Mouse (Mus musculus): ENCODE measurements around the gene Depdc5. TPM values are rescaled to one million over a fixed set of nuclear protein-coding genes. Genes with fewer than 3 reads are reported as not detected.

Gene Depdc5
- total RNA-seq (2023): 47.9 TPM

DNA sequence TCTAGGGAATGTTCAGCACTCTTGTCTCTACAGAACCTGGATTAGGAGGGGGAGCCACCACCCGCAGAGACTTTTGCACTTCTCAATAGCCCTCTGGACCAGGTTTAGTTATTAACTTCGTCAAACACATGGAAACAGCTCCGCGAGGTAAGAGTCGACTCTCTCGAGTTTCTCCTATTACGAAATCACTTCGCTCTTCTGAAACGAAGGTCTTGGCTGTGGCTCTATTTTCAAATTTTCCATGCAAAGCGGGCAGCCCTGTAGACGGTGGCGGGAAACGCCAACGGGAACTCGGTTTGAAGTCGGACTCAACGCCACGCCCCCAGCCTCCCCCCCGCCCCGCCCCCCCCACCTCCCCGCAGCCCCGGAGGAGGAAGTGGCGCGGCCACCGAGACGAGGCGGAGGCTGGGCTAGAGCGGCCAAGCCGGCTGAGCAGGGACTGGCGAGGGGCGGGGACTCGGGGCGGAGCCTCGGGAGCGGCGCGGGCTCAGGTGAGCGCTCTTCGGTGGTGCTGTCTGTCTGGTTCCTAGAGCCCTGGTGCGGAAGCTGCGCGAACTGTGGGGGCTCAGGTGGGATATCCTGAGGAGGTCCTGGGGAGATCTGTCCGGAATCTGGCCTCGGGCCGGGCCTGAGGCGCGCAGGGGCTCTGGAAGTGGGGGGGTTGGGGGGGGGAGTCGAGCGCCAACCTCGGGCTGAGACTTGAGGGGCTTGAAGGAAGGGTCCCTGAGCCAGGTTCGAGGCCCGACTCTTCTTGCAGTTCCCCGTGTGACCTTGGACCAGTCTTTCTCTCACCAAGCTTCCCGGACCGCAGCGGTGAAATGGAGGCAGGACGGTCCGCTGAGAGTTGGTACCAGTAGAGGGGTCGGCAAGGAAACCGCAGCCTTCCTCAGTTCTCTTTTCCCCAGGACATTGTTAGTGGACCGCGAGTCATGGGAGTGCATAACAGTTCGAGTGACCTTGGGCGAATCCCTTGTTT is at the start of gene Depdc5:
Gene Depdc5, plus strand, starts transcription at position 449 of the 976 bp plus-strand sequence.

DNA sequence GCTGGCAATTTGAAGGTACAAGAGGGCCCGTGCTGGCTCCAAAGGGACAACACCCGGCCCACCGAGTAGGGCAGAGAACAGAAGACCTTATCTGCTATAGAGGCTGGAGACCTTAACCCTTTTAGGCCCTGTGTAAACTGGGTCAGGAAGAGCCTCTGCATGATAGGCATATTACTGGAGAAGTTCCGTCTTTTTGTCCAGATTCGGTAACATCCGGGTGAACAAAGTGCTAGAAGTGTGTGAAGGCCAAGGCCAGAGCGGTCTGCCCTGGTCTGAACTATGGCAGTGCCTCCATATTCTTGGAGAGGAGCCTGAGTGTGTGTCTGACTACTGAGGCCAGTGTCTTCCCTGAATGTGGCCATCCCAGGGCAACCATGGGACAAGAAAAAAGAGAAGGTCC is 36.5 kb upstream of the Depdc5 start, which contains the start of gene Gm20671:
Gene Gm20671, minus strand, starts transcription at position 101 of the 400 bp plus-strand sequence.

DNA sequence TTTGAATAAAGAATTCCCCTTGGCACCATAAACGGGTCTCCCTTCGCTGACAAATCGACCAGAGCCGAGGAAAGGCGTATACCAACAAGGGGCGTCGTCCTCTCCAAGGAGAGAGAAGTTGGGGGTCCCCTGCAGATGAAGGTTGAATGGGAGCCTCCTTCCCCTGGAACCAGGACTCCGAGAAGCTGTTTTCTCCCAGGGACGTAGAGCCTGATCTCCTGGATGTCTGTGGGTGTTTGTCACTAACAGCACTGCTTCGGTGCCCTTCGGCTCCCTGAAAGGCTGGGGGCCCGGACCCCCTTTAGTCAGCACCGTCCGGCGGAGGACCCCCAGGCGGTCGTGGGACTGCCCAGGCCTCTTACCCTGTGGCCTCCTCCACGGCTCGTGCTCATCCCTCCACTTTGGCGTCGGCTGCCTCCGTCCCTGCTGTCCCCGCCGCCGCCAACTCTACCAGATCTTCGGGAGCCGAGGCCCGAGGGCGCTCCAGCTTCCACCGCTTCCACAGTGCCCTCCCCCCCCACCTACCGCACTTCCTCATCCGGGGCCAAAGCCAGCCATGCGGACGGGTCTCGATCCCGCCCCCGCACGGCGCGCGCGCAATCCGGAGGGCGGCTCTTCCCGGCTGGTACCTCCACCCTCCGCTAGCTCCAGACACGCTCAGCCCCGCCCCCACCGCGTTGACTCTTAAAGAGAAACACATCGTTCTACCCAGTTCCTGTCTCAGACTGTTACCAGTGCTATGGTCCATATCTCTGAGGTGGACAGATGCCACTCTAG is 9.6 kb upstream of the Depdc5 start, which contains the start of gene Prr14l:
Gene Prr14l, minus strand, starts transcription at position 526 of the 777 bp plus-strand sequence.

DNA sequence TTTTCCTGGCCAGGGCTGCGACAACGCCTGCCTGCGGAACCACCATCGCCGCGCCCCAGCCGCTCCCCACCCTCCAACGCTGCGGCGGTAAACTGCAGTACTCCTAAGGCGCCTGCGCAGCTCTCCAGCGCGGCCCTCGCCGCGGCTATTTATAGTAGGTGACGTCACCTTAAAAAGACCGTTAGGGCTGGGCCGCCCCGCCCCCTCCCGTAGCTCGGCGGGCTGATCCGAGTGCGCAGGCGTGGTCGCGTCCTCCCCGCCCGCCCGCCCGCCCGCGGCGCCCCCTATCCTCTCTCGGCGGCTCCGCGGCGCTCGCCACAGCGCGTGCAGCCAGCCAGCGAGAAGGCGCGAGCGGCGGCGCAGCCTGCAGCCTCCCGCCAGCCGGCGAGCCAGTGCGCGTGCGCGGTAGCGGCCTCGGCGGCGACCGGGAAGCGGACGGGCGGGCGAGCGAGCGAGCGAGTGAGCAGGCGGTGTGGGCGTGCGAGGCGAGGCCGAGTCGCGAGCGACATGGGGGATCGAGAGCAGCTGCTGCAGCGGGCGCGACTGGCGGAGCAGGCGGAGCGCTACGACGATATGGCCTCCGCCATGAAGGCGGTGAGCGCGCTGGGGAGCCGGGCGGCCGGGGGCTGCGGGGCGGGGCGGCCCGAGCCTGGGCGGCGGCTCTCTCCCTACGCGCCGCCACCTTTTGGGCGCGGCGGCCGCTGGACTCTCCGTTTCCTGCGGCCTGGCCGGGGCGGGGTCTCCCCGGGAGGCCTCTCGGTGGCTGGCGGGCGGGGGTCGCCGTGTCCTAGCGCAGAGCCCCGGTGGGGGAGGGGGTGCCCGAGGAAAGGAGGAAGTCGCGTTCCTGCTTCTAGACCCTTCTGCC is 155.3 kb downstream of the Depdc5 start, which contains the start of gene Ywhah:
Gene Ywhah, plus strand, starts transcription at position 256 of the 865 bp plus-strand sequence.

Other genes starting within 250 kb of the Depdc5 start
- gene Pisd, start 78.1 kb upstream of the Depdc5 start, total RNA-seq (2023): 38.7 TPM
- not detected for gene Gm20671, start 36.6 kb upstream of the Depdc5 start, total RNA-seq (2023)
- gene Prr14l, start 9.4 kb upstream of the Depdc5 start, total RNA-seq (2023): 43.7 TPM
- 113 TPM for gene Ywhah, start 155.1 kb downstream of the Depdc5 start, total RNA-seq (2023)
- not detected for gene Slc5a1, start 240.5 kb downstream of the Depdc5 start, total RNA-seq (2023)